Mouse (Mus musculus) liver, postnatal 0 days (tissue): ENCODE measurements around the gene Dkk1. TPM values are rescaled to one million over a fixed set of nuclear protein-coding genes. Genes with fewer than 3 reads are reported as not detected.
"Not testable (repeated sequence)": the region's sequence is repeated elsewhere in the genome, so short reads cannot be mapped to it uniquely, and the experiment has no call there.

Source experiments
- ATAC-seq: fragments of 200-750 bp; cut with Nextera tagmentation; 2 replicates; pipeline ENCODE4 v1.8.0; 2017; ENCODE audit warnings: mild to moderate bottlenecking, moderate library complexity
- DNase-seq: peaks from one replicate; pipeline ENCODE4 v3.0.0-alpha.2; 2016
- H3K27ac ChIP-seq: fragments of 300-500 bp; sonication (generic); 2 replicates; pipeline ENCODE4 v1.5.1; 2014; ENCODE audit warnings: antibody characterized with exemption, moderate library complexity, mild to moderate bottlenecking, low read depth
- H3K27me3 ChIP-seq: fragments of 300-500 bp; sonication (generic); 2 replicates; pipeline ENCODE4 v1.6.1; 2014; ENCODE audit warnings: low read length, control low read depth, mixed read lengths; ENCODE audit not compliant: insufficient read depth
- H3K36me3 ChIP-seq: fragments of 300-500 bp; sonication (generic); replicated peaks from 2 replicates; pipeline ENCODE4 v1.6.1; 2014; ENCODE audit warnings: mild to moderate bottlenecking, control low read depth, low read length, moderate library complexity, mixed read lengths; ENCODE audit not compliant: insufficient read depth
- H3K4me1 ChIP-seq: fragments of 300-500 bp; sonication (generic); 2 replicates; pipeline ENCODE4 v1.6.1; 2014; ENCODE audit warnings: antibody characterized with exemption, mild to moderate bottlenecking, control low read depth; ENCODE audit not compliant: insufficient read depth
- H3K4me2 ChIP-seq: fragments of 300-500 bp; sonication (generic); 2 replicates; pipeline ENCODE4 v1.6.1; 2014; ENCODE audit warnings: low read depth, mild to moderate bottlenecking, low read length, moderate library complexity, mixed read lengths
- H3K4me3 ChIP-seq: fragments of 300-500 bp; sonication (generic); 2 replicates; pipeline ENCODE4 v1.5.1; 2014; ENCODE audit warnings: low read depth, low read length
- H3K9ac ChIP-seq: fragments of 300-500 bp; sonication (generic); replicated peaks from 2 replicates; pipeline ENCODE4 v1.6.1; 2014; ENCODE audit warnings: mild to moderate bottlenecking, moderate library complexity
- H3K9me3 ChIP-seq: fragments of 300-500 bp; sonication (generic); 2 replicates; pipeline ENCODE4 v1.6.1; 2016; ENCODE audit warnings: mild to moderate bottlenecking, control low read depth, low read length, mixed read lengths
- CTCF ChIP-seq: sonication (generic); IDR thresholded peaks from 2 replicates; pipeline ENCODE4 v1.5.1; 2016; ENCODE audit warnings: antibody characterized with exemption, low read depth
- EP300 ChIP-seq: IDR thresholded peaks from 2 replicates; pipeline ENCODE4 v1.6.1; 2016; ENCODE audit warnings: antibody characterized with exemption, low read depth, mild to moderate bottlenecking
- WGBS: fragments of 180-500 bp; shearing (Covaris S2); extraction: QIAGEN DNeasy Blood & Tissue Kit; methylation state at CpG from one replicate; pipeline ENCODE4 v1.1.7; 2014; ENCODE audit not compliant: insufficient replicate concordance; 5-methylcytosine and 5-hydroxymethylcytosine counted together
- polyA plus RNA-seq: library from polyadenylated mRNA; unstranded; fragments of >200 nt; fragmentation: Nextera tagmentation; extraction: Ambion mirVana; gene quantifications from 2 replicates; pipeline ENCODE4 v1.2.1, GENCODE M21; 2015

The Dkk1 gene
- polyA plus RNA-seq, 1 experiment from 2014 or later, result not detected

- Histone ChIP-seq H3K9ac (no peak overlapping the region), H3K4me2 (no peak overlapping the region), H3K36me3 (no peaks in the 10 kb centered on the region), H3K9me3 (no peaks in the 10 kb centered on the region), H3K27ac (no peak overlapping the region), H3K27me3 (peaks cover 17% of the 10 kb centered on the region), H3K4me1 (no peaks in the 10 kb centered on the region), H3K4me3 (no peak overlapping the region)
- ATAC-seq (no peak), DNase-seq (no peak)
- TF ChIP-seq EP300, result no peak
- 0 out of 2 replicates have a peak, but pooled peaks have one; percentile 12 for TF ChIP-seq CTCF
- 25% methylated on average over 4 of the region's 4 CpGs for WGBS
These were observed 4.3 kb upstream of the Dkk1 start for GRCm38 (mm10) chr19:30553740-30554139.

GRCm38 (mm10) chr19:30552260-30552659 is 2.8 kb upstream of the Dkk1 start:
- no peaks in the 10 kb centered on the region for H3K4me1 ChIP-seq
- H3K27me3 ChIP-seq, result peaks cover 32% of the 10 kb centered on the region
- H3K4me3 ChIP-seq, result no peak overlapping the region
- no peak overlapping the region for H3K9ac ChIP-seq
- H3K4me2 ChIP-seq, result no peak overlapping the region
- no peaks in the 10 kb centered on the region for H3K36me3 ChIP-seq
- no peak for DNase-seq
- no peaks in the 10 kb centered on the region for H3K9me3 ChIP-seq
- no peak for ATAC-seq
- no peak overlapping the region for H3K27ac ChIP-seq
- TF ChIP-seq EP300 (no peak), CTCF (no peak)
- WGBS, result 59% methylated on average over 8 of the region's 8 CpGs

GRCm38 (mm10) chr19:30549854-30550647 is 586 bp upstream of the Dkk1 start:
- TF ChIP-seq EP300 (no peak), CTCF (no peak)
- Histone ChIP-seq H3K36me3 (no peaks in the 10 kb centered on the region), H3K4me2 (no peak overlapping the region), H3K27ac (no peak overlapping the region), H3K9me3 (no peaks in the 10 kb centered on the region), H3K27me3 (peaks cover 36% of the 10 kb centered on the region), H3K4me3 (peak overlapping the region; percentile 23; the same call in 1 of the 2 replicates), H3K9ac (no peak overlapping the region), H3K4me1 (no peaks in the 10 kb centered on the region)
- 8% methylated on average over 17 of the region's 17 CpGs for WGBS
- no peak for DNase-seq
- no peak for ATAC-seq

- H3K36me3 ChIP-seq, result no peaks in the 10 kb centered on the region
- no peak overlapping the region for H3K27ac ChIP-seq
- no peak for DNase-seq
- H3K4me3 ChIP-seq, result no peak overlapping the region
- no peak overlapping the region for H3K9ac ChIP-seq
- TF ChIP-seq EP300 (no peak), CTCF (no peak)
- peaks cover 36% of the 10 kb centered on the region for H3K27me3 ChIP-seq
- H3K4me2 ChIP-seq, result peak overlapping the region; percentile 30; the same call in 1 of the 2 replicates
- WGBS, result 3% methylated on average over 23 of the region's 23 CpGs
- no peaks in the 10 kb centered on the region for H3K4me1 ChIP-seq
- ATAC-seq, result no peak
- no peaks in the 10 kb centered on the region for H3K9me3 ChIP-seq
These were observed 938 bp downstream of the Dkk1 start for GRCm38 (mm10) chr19:30548411-30549043.

GRCm38 (mm10) chr19:30539365-30539941 is 10.0 kb downstream of the Dkk1 start:
- ATAC-seq, H3K9ac ChIP-seq, H3K36me3 ChIP-seq, H3K27me3 ChIP-seq, H3K27ac ChIP-seq, H3K9me3 ChIP-seq, DNase-seq, H3K4me1 ChIP-seq: not testable (repeated sequence)
- Histone ChIP-seq H3K4me3 (peak overlapping the region; percentile 39), H3K4me2 (peak overlapping the region; percentile 64)
- 2% methylated on average over 41 of the region's 44 CpGs for WGBS

GRCm38 (mm10) chr19:30516771-30517170 is 32.7 kb downstream of the Dkk1 start:
- TF ChIP-seq CTCF (no peak), EP300 (no peak)
- no peaks in the 10 kb centered on the region for H3K36me3 ChIP-seq
- DNase-seq (no peak), ATAC-seq (no peak)
- no peaks in the 10 kb centered on the region for H3K27me3 ChIP-seq
- 0 out of 2 replicates have a peak overlapping the region, but pooled peaks have one; percentile 13 for H3K4me2 ChIP-seq
- H3K4me1 ChIP-seq, result no peaks in the 10 kb centered on the region; the same call in 1 of the 2 replicates
- H3K9me3 ChIP-seq, result no peaks in the 10 kb centered on the region
- H3K4me3 ChIP-seq, result no peak overlapping the region
- H3K9ac ChIP-seq, result no peak overlapping the region
- WGBS, result 51% methylated on average over 6 of the region's 6 CpGs
- H3K27ac ChIP-seq, result no peak overlapping the region
